Mouse (Mus musculus) heart, postnatal 0 days (tissue): ENCODE results near the gene Zcchc10.

Experiments used
- CTCF ChIP-seq: IDR thresholded peaks from 2 replicates; pipeline ENCODE4 v1.5.1; 2016; ENCODE audit warnings: antibody characterized with exemption, control low read depth, low read depth
- EP300 ChIP-seq: IDR thresholded peaks from 2 replicates; pipeline ENCODE4 v1.6.1; 2016; ENCODE audit warnings: antibody characterized with exemption, low read depth

- TF ChIP-seq CTCF: no peak
- no peak for TF ChIP-seq EP300
Observed at GRCm38 (mm10) chr11:53324512-53324968, at the start of gene Zcchc10.
